Mouse (Mus musculus) MEL (cell line): ENCODE results near the gene Dcst1. TPM values are rescaled to one million over a fixed set of nuclear protein-coding genes. Genes with fewer than 3 reads are reported as not detected.

ENCODE experiments used
- DNase-seq: peaks from one replicate; pipeline ENCODE4 v3.0.0; 2011; ENCODE audit warnings: low read depth, low spot score
- H3K27ac ChIP-seq: 2 replicates; pipeline ENCODE4 v1.5.1; 2012; ENCODE audit warnings: low read depth, mild to moderate bottlenecking, control low read depth, low read length, moderate library complexity; ENCODE audit not compliant: control insufficient read depth
- H3K27me3 ChIP-seq, 2 experiments: fragments of 150-350 bp in 1 of 2; sonication (generic) in 1 of 2; 2 replicates each; pipeline ENCODE4 v1.6.1; 2012; ENCODE audit warnings: low read length in 2 of 2, mild to moderate bottlenecking in 2 of 2, improper control_type of control experiment in 1 of 2, moderate library complexity in 1 of 2; ENCODE audit not compliant: insufficient read depth in 2 of 2, control insufficient read depth in 1 of 2
- H3K36me3 ChIP-seq, 2 experiments: 2 replicates each; pipeline ENCODE4 v1.6.1; 2012 to 2014; ENCODE audit warnings: low read length in 2 of 2, improper control_type of control experiment in 1 of 2, inconsistent platforms in 1 of 2, mild to moderate bottlenecking in 1 of 2; ENCODE audit not compliant: insufficient read depth in 2 of 2, control insufficient read depth in 1 of 2
- H3K4me1 ChIP-seq, 2 experiments: fragments of 150-350 bp in 1 of 2; sonication (generic) in 1 of 2; 2 replicates each; pipeline ENCODE4 v1.6.1; 2012; ENCODE audit warnings: low read length in 2 of 2, improper control_type of control experiment in 1 of 2, mild to moderate bottlenecking in 1 of 2; ENCODE audit not compliant: insufficient read depth in 2 of 2, control insufficient read depth in 1 of 2
- H3K4me3 ChIP-seq, 2 experiments: fragments of 150-350 bp in 1 of 2; sonication (generic) in 1 of 2; 2 replicates each; pipeline ENCODE4 v1.5.1; 2012; ENCODE audit warnings: low read depth in 2 of 2, low read length in 2 of 2, mild to moderate bottlenecking in 2 of 2, moderate library complexity in 2 of 2, control low read depth in 1 of 2, improper control_type of control experiment in 1 of 2; ENCODE audit not compliant: control insufficient read depth in 1 of 2, insufficient read depth in 1 of 2
- H3K79me2 ChIP-seq: 2 replicates; pipeline ENCODE4 v1.6.1; 2012; ENCODE audit warnings: mild to moderate bottlenecking, low read length, moderate library complexity; ENCODE audit not compliant: control insufficient read depth, poor library complexity, insufficient read depth
- H3K9ac ChIP-seq: 2 replicates; pipeline ENCODE4 v1.6.1; 2012; ENCODE audit warnings: low read depth, mild to moderate bottlenecking, control low read depth, low read length, moderate library complexity; ENCODE audit not compliant: control insufficient read depth, poor library complexity, severe bottlenecking
- H3K9me3 ChIP-seq: fragments of 150-350 bp; sonication (generic); replicated peaks from 2 replicates; pipeline ENCODE4 v1.6.1; 2012; ENCODE audit warnings: mild to moderate bottlenecking, low read length, improper control_type of control experiment, moderate library complexity; ENCODE audit not compliant: insufficient read depth
- BHLHE40 ChIP-seq: IDR thresholded peaks from 2 replicates; pipeline ENCODE4 v1.6.1; 2012; ENCODE audit warnings: low read depth, mild to moderate bottlenecking, inconsistent platforms, low read length, improper control_type of control experiment, borderline replicate concordance
- CHD2 ChIP-seq: IDR thresholded peaks from 2 replicates; pipeline ENCODE4 v1.6.1; 2011; ENCODE audit warnings: low read length, improper control_type of control experiment
- CTCF ChIP-seq, 3 experiments: IDR thresholded peaks in 2 of 3; conservative IDR thresholded peaks in 1 of 3; 2 replicates each; pipeline ENCODE4 v1.5.1; 2011 to 2012; ENCODE audit warnings: low read length in 3 of 3, low read depth in 2 of 3, mild to moderate bottlenecking in 2 of 3, improper control_type of control experiment in 1 of 3, inconsistent platforms in 1 of 3, mixed read lengths in 1 of 3, moderate library complexity in 1 of 3; ENCODE audit not compliant: control insufficient read depth in 1 of 3, insufficient read depth in 1 of 3, poor library complexity in 1 of 3, severe bottlenecking in 1 of 3
- E2F4 ChIP-seq: IDR thresholded peaks from 2 replicates; pipeline ENCODE4 v1.6.1; 2011; ENCODE audit warnings: low read depth, low read length, improper control_type of control experiment, borderline replicate concordance
- ELF1 ChIP-seq: IDR thresholded peaks from 2 replicates; pipeline ENCODE4 v1.6.1; 2014; ENCODE audit warnings: low read depth, mild to moderate bottlenecking, inconsistent platforms, low read length, improper control_type of control experiment, moderate library complexity
- GABPA ChIP-seq: IDR thresholded peaks from 2 replicates; pipeline ENCODE4 v1.6.1; 2012; ENCODE audit warnings: low read depth, mild to moderate bottlenecking, inconsistent platforms, low read length, improper control_type of control experiment, moderate library complexity
- KAT2A ChIP-seq: conservative IDR thresholded peaks from 2 replicates; pipeline ENCODE4 v1.6.1; 2012; ENCODE audit warnings: low read depth, low read length, improper control_type of control experiment, inconsistent platforms
- MAFK ChIP-seq: IDR thresholded peaks from 2 replicates; pipeline ENCODE4 v1.6.1; 2011; ENCODE audit warnings: low read depth, mild to moderate bottlenecking, low read length, improper control_type of control experiment, borderline replicate concordance
- MAX ChIP-seq: IDR thresholded peaks from 2 replicates; pipeline ENCODE4 v1.6.1; 2011; ENCODE audit warnings: low read length, improper control_type of control experiment
- MAZ ChIP-seq: IDR thresholded peaks from 2 replicates; pipeline ENCODE4 v1.6.1; 2012; ENCODE audit warnings: low read depth, mild to moderate bottlenecking, inconsistent platforms, low read length, improper control_type of control experiment
- MEF2A ChIP-seq: IDR thresholded peaks from 2 replicates; pipeline ENCODE4 v1.6.1; 2014; ENCODE audit warnings: low read depth, mild to moderate bottlenecking, inconsistent platforms, low read length, improper control_type of control experiment; ENCODE audit not compliant: poor library complexity, insufficient replicate concordance, severe bottlenecking; ENCODE audit errors: extremely low read depth
- MYB ChIP-seq: IDR thresholded peaks from 2 replicates; pipeline ENCODE4 v1.6.1; 2011; ENCODE audit warnings: mild to moderate bottlenecking, low read depth, low read length, improper control_type of control experiment
- MYC ChIP-seq: IDR thresholded peaks from 2 replicates; pipeline ENCODE4 v1.6.1; 2011; ENCODE audit warnings: low read depth, mild to moderate bottlenecking, low read length, improper control_type of control experiment, moderate library complexity
- NRF1 ChIP-seq: IDR thresholded peaks from 2 replicates; pipeline ENCODE4 v1.6.1; 2014; ENCODE audit warnings: low read depth, mild to moderate bottlenecking, inconsistent platforms, low read length, improper control_type of control experiment, moderate library complexity; ENCODE audit not compliant: poor library complexity, insufficient read depth, severe bottlenecking
- POLR2A ChIP-seq, 2 experiments: IDR thresholded peaks; 2 replicates each; pipeline ENCODE4 v1.6.1; 2011 to 2012; ENCODE audit warnings: low read length in 2 of 2, mild to moderate bottlenecking in 2 of 2, control low read depth in 1 of 2, improper control_type of control experiment in 1 of 2, low read depth in 1 of 2, moderate library complexity in 1 of 2; ENCODE audit not compliant: control insufficient read depth in 1 of 2, insufficient read depth in 1 of 2, poor library complexity in 1 of 2
- SIN3A ChIP-seq: IDR thresholded peaks from 2 replicates; pipeline ENCODE4 v1.6.1; 2012; ENCODE audit warnings: low read length, improper control_type of control experiment, inconsistent platforms
- SMC3 ChIP-seq: IDR thresholded peaks from 2 replicates; pipeline ENCODE4 v1.6.1; 2011; ENCODE audit warnings: low read depth, low read length, improper control_type of control experiment
- TBP ChIP-seq: IDR thresholded peaks from 2 replicates; pipeline ENCODE4 v1.8.0; 2011; ENCODE audit warnings: low read depth, low read length, improper control_type of control experiment
- USF1 ChIP-seq: IDR thresholded peaks from 2 replicates; pipeline ENCODE4 v1.6.1; 2014; ENCODE audit warnings: low read depth, mild to moderate bottlenecking, inconsistent platforms, low read length, improper control_type of control experiment, moderate library complexity
- ZKSCAN1 ChIP-seq: IDR thresholded peaks from 2 replicates; pipeline ENCODE4 v1.6.1; 2012; ENCODE audit warnings: low read depth, mild to moderate bottlenecking, inconsistent platforms, low read length, improper control_type of control experiment, moderate library complexity
- ZNF384 ChIP-seq: IDR thresholded peaks from 2 replicates; pipeline ENCODE4 v1.6.1; 2012; ENCODE audit warnings: low read depth, mild to moderate bottlenecking, inconsistent platforms, low read length, improper control_type of control experiment
- polyA plus RNA-seq, 2 experiments: library from polyadenylated mRNA; stranded (reverse) in 1 of 2; unstranded in 1 of 2; fragments of >175 nt in 1 of 2; fragments of >200 nt in 1 of 2; gene quantifications; 2 replicates each; pipeline versions ENCODE4 v1.2.1 to v1.2.4; 2012; ENCODE audit warnings: low replicate concordance in 2 of 2, low read depth in 1 of 2; ENCODE audit not compliant: insufficient read length in 2 of 2, insufficient read depth in 1 of 2, missing spikeins in 1 of 2
- total RNA-seq: library from RNA; depleted of rRNA; stranded (reverse); fragments of 300-350 nt; gene quantifications from 2 replicates; pipeline ENCODE4 v1.2.3, GENCODE M21; 2012

Gene Dcst1
- total and polyA plus RNA-seq, 3 experiments = 0.08 to 0.29 TPM; not detected in 1

DNA sequence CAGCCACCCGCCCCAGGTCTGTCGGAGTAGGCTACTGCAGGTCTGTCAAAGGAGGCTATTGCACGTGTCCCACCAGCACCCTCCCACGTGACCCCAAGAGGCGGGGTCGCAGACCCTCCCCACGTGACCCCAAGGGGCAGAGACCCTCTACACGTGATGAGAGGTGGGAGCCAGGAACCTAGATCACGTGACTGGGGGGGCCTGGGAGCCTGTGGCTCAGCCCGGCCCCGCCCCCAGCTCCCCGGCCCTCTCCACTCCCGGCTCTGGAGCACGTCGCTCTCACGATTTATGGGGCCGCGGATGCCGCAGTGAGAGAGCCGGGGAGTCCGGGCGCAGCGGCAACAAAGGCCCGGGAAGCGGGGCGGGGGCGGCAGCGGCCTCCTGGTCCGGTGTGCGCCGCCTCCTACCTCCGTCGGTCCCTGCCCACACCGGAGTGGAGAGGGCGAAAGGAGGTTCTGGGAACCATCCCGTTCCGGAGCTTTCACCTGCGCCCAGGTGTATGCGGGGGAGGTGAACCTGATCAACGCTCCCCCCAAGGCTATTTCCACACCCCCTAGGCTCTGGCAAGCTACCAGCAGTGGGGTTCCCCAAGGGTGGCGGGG, 44.4 kb downstream of the Dcst1 start:
- no peaks in the 10 kb centered on the region for H3K36me3 ChIP-seq
- peaks cover 4 to 8% of the 10 kb centered on the region in 2 experiments for H3K4me1 ChIP-seq
- H3K9ac ChIP-seq = no peak overlapping the region
- no peak for DNase-seq
- H3K27ac ChIP-seq = no peak overlapping the region
- H3K79me2 ChIP-seq = no peaks in the 10 kb centered on the region
- H3K27me3 ChIP-seq = peaks cover 13 to 21% of the 10 kb centered on the region in 2 experiments
- TF ChIP-seq MYC (no peak), CTCF (IDR thresholded peaks at IDR 0.05 in 2 of 3, conservative IDR thresholded peaks at IDR 0.05 in 1 of 3; ENCODE audit: control insufficient read depth in 1 of 3, insufficient read depth in 1 of 3, low read depth in 2 of 3, low read length in 3 of 3, poor library complexity in 1 of 3, severe bottlenecking in 1 of 3) (no peak), MEF2A (no peak), USF1 (peak; percentile 71), MAZ (no peak), POLR2A (IDR thresholded peaks at IDR 0.05; ENCODE audit: control insufficient read depth in 1 of 2, insufficient read depth in 1 of 2, low read depth in 1 of 2, low read length in 2 of 2, poor library complexity in 1 of 2) (no peak), TBP (no peak), MYB (no peak), ZNF384 (no peak), BHLHE40 (peak; percentile 25; the same call in 1 of the 2 replicates), MAFK (no peak), CHD2 (no peak), KAT2A (no peak), MAX (0 out of 2 replicates have a peak, but pooled peaks have one; percentile 30), E2F4 (no peak)
- H3K4me3 ChIP-seq = no peak overlapping the region
- H3K9me3 ChIP-seq = no peaks in the 10 kb centered on the region

DNA sequence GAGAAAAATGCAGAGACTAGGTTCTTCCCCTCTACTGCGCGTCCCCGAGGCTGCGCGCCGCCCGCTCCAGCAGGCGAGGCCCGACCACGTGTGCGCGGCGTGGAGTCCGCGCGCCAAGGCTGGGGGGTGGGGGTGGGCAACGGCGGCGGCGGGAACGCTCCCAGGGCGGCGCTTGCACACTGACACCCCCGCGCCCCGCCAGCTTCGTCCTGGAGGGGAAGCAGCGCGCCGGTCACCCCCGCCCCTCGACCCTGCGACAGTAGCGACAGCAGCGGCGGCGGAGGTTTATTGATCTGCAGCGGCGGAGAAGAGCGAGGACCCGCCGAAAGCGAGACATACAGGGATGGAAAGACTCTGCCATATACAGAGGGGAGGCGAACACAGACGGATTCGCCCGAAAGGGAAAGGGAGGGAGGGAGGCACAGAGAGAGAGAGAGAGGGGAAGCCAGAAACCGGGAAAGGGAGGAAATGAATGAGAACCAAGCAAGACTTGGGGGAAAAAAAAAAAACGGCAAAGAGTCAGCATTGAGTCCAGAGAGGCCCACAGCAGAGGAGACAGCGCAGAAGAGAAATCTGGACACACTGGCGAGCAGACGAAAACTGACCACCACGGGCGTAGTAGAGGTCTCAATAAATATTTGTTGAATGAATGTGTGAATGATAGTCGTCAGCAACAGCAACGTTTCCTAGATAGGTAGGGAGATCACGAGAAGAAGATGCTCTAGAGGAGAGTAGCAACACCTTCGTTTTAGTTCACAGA, 45.3 kb downstream of the Dcst1 start:
- no peaks in the 10 kb centered on the region for H3K79me2 ChIP-seq
- TF ChIP-seq SIN3A (no peak), NRF1 (no peak), ZKSCAN1 (no peak), SMC3 (no peak), GABPA (no peak), BHLHE40 (no peak), CTCF (IDR thresholded peaks at IDR 0.05 in 2 of 3, conservative IDR thresholded peaks at IDR 0.05 in 1 of 3; ENCODE audit: control insufficient read depth in 1 of 3, insufficient read depth in 1 of 3, low read depth in 2 of 3, low read length in 3 of 3, poor library complexity in 1 of 3, severe bottlenecking in 1 of 3) (no peak), ELF1 (no peak)
- H3K36me3 ChIP-seq = no peaks in the 10 kb centered on the region
- no peaks in the 10 kb centered on the region for H3K9me3 ChIP-seq
- DNase-seq = no peak
- H3K9ac ChIP-seq = no peak overlapping the region
- H3K4me1 ChIP-seq = peaks cover 4 to 8% of the 10 kb centered on the region in 2 experiments
- no peak overlapping the region for H3K27ac ChIP-seq
- peaks cover 10 to 21% of the 10 kb centered on the region in 2 experiments for H3K27me3 ChIP-seq
- H3K4me3 ChIP-seq = no peak overlapping the region
